Mouse (Mus musculus) stomach, postnatal 0 days (tissue): ENCODE data around the gene Abcf2. TPM values are rescaled to one million over a fixed set of nuclear protein-coding genes. Genes with fewer than 3 reads are reported as not detected.
A peak's percentile ranks its signal among the peaks of the same experiment; 100 is the strongest.

ENCODE experiments used
- ATAC-seq: fragments of 200-750 bp; cut with Nextera tagmentation; 2 replicates; pipeline ENCODE4 v1.8.0; 2017; ENCODE audit not compliant: low FRiP score, low TSS enrichment
- DNase-seq: peaks from one replicate; pipeline ENCODE4 v3.0.0-alpha.2; 2016; ENCODE audit warnings: low spot score
- H3K27ac ChIP-seq: fragments of 300-500 bp; sonication (generic); replicated peaks from 2 replicates; pipeline ENCODE4 v1.5.1; 2014; ENCODE audit warnings: mild to moderate bottlenecking, control low read depth
- H3K27me3 ChIP-seq: fragments of 300-500 bp; sonication (generic); 2 replicates; pipeline ENCODE4 v1.6.1; 2014; ENCODE audit warnings: low read length; ENCODE audit not compliant: control insufficient read depth, insufficient read depth
- H3K36me3 ChIP-seq: fragments of 300-500 bp; sonication (generic); 2 replicates; pipeline ENCODE4 v1.6.1; 2014; ENCODE audit warnings: low read length, mixed read lengths; ENCODE audit not compliant: control insufficient read depth, insufficient read depth
- H3K4me1 ChIP-seq: fragments of 300-500 bp; sonication (generic); replicated peaks from 2 replicates; pipeline ENCODE4 v1.6.1; 2014; ENCODE audit warnings: antibody characterized with exemption; ENCODE audit not compliant: control insufficient read depth, insufficient read depth
- H3K4me2 ChIP-seq: fragments of 300-500 bp; sonication (generic); replicated peaks from 2 replicates; pipeline ENCODE4 v1.6.1; 2014; ENCODE audit warnings: low read depth, mild to moderate bottlenecking, control low read depth, moderate library complexity
- H3K4me3 ChIP-seq: fragments of 300-500 bp; sonication (generic); 2 replicates; pipeline ENCODE4 v1.5.1; 2014; ENCODE audit warnings: low read depth, low read length, control low read depth
- H3K9ac ChIP-seq: fragments of 300-500 bp; sonication (generic); 2 replicates; pipeline ENCODE4 v1.6.1; 2014; ENCODE audit warnings: mild to moderate bottlenecking, low read length, control low read depth, mixed read lengths
- H3K9me3 ChIP-seq: fragments of 300-500 bp; sonication (generic); 2 replicates; pipeline ENCODE4 v1.6.1; 2016; ENCODE audit warnings: low read length; ENCODE audit not compliant: control insufficient read depth
- CTCF ChIP-seq: IDR thresholded peaks from 2 replicates; pipeline ENCODE4 v1.5.1; 2016; ENCODE audit warnings: antibody characterized with exemption, low read depth, mild to moderate bottlenecking, moderate library complexity
- EP300 ChIP-seq: optimal IDR thresholded peaks from 2 replicates; pipeline ENCODE3; 2016; ENCODE audit warnings: antibody characterized with exemption
- WGBS: fragments of 180-500 bp; shearing (Covaris S2); extraction: QIAGEN DNeasy Blood & Tissue Kit; methylation state at CpG from one replicate; pipeline ENCODE4 v1.1.7; 2014; 5-methylcytosine and 5-hydroxymethylcytosine counted together
- polyA plus RNA-seq: library from polyadenylated mRNA; unstranded; fragments of >200 nt; fragmentation: Nextera tagmentation; extraction: Ambion mirVana; gene quantifications from 2 replicates; pipeline ENCODE4 v1.2.1, GENCODE M21; 2015

Gene Abcf2
- polyA plus RNA-seq, 1 experiment from 2014 or later = 45.3 TPM

DNA sequence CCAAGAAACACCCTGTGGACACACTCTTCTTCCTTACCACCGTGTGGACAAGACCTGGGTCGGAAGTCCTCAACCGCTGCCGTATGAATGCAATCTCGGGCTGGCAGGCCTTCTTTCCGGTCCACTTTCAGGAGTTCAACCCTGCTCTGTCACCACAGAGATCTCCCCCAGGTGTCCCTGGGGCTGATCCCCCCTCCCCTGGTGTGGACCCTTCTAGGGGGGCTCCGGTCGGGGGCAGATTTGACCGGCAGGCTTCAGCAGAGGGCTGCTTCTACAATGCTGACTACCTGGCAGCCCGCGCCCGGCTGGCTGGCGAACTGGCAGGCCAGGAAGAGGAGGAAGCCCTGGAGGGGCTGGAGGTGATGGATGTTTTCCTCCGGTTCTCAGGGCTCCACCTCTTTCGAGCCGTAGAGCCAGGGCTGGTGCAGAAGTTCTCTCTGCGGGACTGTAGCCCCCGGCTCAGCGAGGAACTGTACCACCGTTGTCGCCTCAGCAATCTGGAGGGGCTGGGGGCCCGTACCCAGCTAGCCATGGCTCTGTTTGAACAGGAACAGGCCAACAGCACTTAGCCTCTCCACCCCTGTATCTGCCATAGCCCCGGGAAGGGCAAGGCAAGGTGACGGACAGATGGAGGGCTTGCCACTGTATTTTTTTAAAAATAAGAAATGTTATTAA lies 14.7 kb upstream of the Abcf2 start:
- no peak for DNase-seq
- WGBS = 60% methylated on average over 24 of the region's 24 CpGs
- no peak for TF ChIP-seq CTCF
- TF ChIP-seq EP300 = no peak
- peak overlapping the region; percentile 23 for H3K4me2 ChIP-seq
- ATAC-seq = no peak
- H3K4me3 ChIP-seq = no peak overlapping the region
- H3K27me3 ChIP-seq = no peaks in the 10 kb centered on the region
- no peaks in the 10 kb centered on the region for H3K9me3 ChIP-seq
- H3K9ac ChIP-seq = no peak overlapping the region
- H3K36me3 ChIP-seq = peaks cover 15% of the 10 kb centered on the region; the same call in 1 of the 2 replicates
- no peak overlapping the region for H3K27ac ChIP-seq
- 0 out of 2 replicates have a peak, but pooled peaks cover 2% of the 10 kb centered on the region for H3K4me1 ChIP-seq

DNA sequence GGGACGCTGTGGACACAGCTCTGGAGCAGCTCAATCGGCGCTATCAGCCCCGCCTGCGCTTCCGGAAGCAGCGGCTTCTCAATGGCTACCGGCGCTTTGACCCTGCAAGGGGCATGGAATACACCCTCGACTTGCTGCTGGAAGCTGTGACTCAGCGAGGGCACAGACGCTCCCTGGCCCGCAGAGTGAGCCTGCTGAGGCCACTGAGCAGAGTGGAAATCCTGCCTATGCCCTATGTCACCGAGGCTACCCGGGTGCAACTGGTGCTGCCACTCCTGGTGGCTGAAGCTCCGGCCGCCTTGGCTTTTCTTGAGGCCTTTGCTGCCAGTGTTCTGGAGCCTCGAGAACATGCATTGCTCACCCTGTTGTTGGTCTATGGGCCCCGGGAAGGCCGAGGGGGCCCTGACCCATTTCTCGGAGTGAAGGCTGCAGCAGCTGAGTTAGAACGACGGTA lies 14.0 kb upstream of the Abcf2 start:
- H3K36me3 ChIP-seq = peaks cover 15% of the 10 kb centered on the region; the same call in 1 of the 2 replicates
- H3K4me3 ChIP-seq = no peak overlapping the region
- WGBS = 40% methylated on average over 23 of the region's 23 CpGs
- no peak overlapping the region for H3K27ac ChIP-seq
- H3K9me3 ChIP-seq = no peaks in the 10 kb centered on the region
- TF ChIP-seq EP300 (no peak), CTCF (no peak)
- ATAC-seq (peak; percentile 69), DNase-seq (peak; percentile 69)
- 0 out of 2 replicates have a peak, but pooled peaks cover 2% of the 10 kb centered on the region for H3K4me1 ChIP-seq
- H3K27me3 ChIP-seq = no peaks in the 10 kb centered on the region
- peak overlapping the region; percentile 23 for H3K4me2 ChIP-seq
- 0 out of 2 replicates have a peak overlapping the region, but pooled peaks have one; percentile 8 for H3K9ac ChIP-seq

DNA sequence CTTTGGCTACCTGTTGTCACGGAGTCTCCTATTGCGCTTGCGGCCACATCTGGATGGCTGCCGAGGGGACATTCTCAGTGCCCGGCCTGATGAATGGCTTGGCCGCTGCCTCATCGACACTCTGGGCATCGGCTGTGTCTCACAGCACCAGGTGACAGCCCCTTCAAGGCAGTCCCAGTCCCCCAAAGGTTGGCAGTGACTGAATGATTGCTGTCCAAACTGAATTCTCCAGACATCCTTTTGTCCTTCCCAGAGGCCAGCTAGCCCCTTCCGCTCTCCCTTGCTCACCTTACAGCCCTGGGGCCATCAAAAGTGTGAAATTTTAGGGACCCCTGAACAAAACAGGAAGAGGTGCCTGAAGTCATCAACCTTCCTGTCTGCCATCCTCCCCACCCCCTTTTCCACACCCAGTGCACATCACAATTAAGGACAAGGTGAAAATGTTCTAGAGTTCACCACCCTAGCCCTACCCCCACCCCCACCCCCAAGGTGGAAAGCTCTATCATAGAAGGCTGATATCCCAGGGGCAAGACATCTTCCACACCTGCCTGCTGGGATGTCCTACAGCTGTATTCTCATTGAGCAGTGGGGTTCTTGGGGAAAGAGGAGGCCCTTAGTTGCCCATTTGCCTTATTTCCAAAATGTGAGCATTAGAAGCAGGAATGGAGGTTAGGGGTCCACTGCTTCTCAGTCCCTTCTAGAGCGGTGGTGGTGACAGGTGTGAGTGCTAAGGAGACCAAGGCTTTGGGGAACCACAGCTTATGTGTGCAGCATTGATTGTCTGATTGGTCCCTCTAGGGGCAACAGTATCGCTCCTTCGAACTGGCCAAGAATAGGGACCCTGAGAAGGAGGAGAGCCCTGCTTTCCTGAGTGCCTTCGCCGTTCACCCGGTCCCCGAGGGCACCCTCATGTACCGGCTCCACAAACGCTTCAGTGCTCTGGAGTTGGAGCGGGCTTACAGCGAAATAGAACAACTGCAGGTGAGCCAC lies 12.5 kb upstream of the Abcf2 start:
- no peak for DNase-seq
- no peaks in the 10 kb centered on the region for H3K9me3 ChIP-seq
- TF ChIP-seq EP300 (no peak), CTCF (no peak)
- no peak overlapping the region for H3K9ac ChIP-seq
- no peak overlapping the region for H3K4me3 ChIP-seq
- 90% methylated on average over 20 of the region's 20 CpGs for WGBS
- H3K27ac ChIP-seq = no peak overlapping the region
- H3K27me3 ChIP-seq = no peaks in the 10 kb centered on the region
- 0 out of 2 replicates have a peak, but pooled peaks cover 2% of the 10 kb centered on the region for H3K4me1 ChIP-seq
- H3K36me3 ChIP-seq = peaks cover 12% of the 10 kb centered on the region; the same call in 1 of the 2 replicates
- H3K4me2 ChIP-seq = no peak overlapping the region
- ATAC-seq = no peak

DNA sequence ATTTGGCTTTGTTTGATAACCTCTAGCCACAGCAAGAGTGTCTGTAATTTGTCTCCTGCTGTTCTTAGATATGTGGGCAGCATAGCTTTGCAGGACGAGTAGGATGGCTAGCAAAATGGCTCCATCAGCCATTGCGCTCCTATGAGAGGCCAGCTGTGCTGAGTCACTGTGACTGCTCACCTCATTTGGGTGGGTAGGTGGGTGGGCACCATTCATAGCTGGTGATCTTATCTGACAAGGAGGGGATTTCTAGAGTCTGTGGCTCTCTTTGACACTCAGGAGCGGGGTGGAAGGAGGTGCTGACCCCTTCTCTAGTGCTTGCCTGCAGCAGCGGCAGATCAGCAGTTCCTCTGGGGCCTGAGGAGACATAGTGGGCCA lies 9.9 kb upstream of the Abcf2 start:
- WGBS = 17% methylated on average over 4 of the region's 4 CpGs
- Histone ChIP-seq H3K9ac (peak overlapping the region; percentile 78), H3K36me3 (peaks cover 5% of the 10 kb centered on the region; the same call in 1 of the 2 replicates), H3K4me3 (peak overlapping the region; percentile 73), H3K4me1 (0 out of 2 replicates have a peak, but pooled peaks cover 2% of the 10 kb centered on the region), H3K27ac (peak overlapping the region; percentile 26; the same call in 1 of the 2 replicates), H3K4me2 (peak overlapping the region; percentile 86), H3K9me3 (no peaks in the 10 kb centered on the region), H3K27me3 (no peaks in the 10 kb centered on the region)
- ATAC-seq = no peak
- no peak for DNase-seq
- no peak for TF ChIP-seq CTCF
- no peak for TF ChIP-seq EP300

DNA sequence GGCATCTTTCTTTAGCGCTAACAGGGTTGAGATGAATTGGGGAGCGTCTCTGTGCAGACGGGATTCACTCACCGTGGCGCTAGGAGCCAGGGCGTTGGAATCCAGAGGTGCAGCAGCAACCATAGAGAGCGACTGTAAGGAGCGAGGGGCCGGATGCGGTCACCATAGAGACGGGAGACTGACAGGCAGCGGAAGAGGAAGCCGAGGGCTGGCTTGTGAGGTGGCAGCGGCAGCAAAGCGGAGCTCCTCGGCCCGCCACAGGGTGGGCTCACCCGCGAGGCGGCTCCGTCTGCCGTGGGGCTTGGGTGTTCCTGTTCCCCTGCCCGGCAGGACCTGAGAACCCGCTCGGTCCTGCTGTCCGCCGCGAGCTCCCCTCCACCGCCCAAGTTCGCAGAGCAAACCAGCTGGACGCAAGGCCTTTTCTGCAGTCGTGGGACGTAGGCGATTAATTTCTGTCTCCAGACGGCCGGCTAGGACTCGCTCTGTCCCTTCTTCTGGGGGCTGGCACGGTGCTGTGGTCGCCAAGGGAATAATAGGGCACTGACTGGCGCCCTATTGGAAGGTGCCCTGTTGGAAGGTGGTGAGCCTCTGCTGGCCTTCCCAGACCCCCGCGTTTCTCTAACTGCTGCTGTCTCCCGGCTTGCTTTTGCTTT lies 9.4 kb upstream of the Abcf2 start, which contains the start of gene Chpf2:
Gene Chpf2, plus strand, starts transcription at position 195 of the 653 bp plus-strand sequence.
- peak within 1 kb of the TSS; percentile 86 for H3K4me2 ChIP-seq
- no peaks in the 10 kb centered on the region for H3K27me3 ChIP-seq
- H3K27ac ChIP-seq = peak within 1 kb of the TSS; percentile 26; the same call in 1 of the 2 replicates
- no peak for TF ChIP-seq EP300
- TF ChIP-seq CTCF = no peak
- ATAC-seq = peak; percentile 79
- no peaks in the 10 kb centered on the region for H3K9me3 ChIP-seq
- 0 out of 2 replicates have a peak, but pooled peaks cover 2% of the 10 kb centered on the region for H3K4me1 ChIP-seq
- WGBS = under 1% methylated on average over 43 of the region's 43 CpGs
- DNase-seq = peak; percentile 88
- H3K9ac ChIP-seq = peak within 1 kb of the TSS; percentile 78
- peak within 1 kb of the TSS; percentile 73 for H3K4me3 ChIP-seq
- peaks cover under 1% of the 10 kb centered on the region; the same call in 1 of the 2 replicates for H3K36me3 ChIP-seq
